Mouse (Mus musculus): ENCODE data around the gene Sema4d. TPM values are rescaled to one million over a fixed set of nuclear protein-coding genes. Genes with fewer than 3 reads are reported as not detected.

Sema4d gene
- total RNA-seq, 1 experiment from 2014 or later = 16.9 TPM

GRCm38 (mm10) chr13:51763019-51763698 is 30.4 kb downstream of the Sema4d start:
- ATAC-seq (replicated peaks in 1 of 2; ENCODE audit: insufficient read depth in 1 of 2, low FRiP score in 2 of 2, low TSS enrichment in 1 of 2, low read depth in 1 of 2, poor library complexity in 2 of 2, severe bottlenecking in 2 of 2) = peak; percentile 6 to 41; a peak in 1 of 4 replicates

- ATAC-seq (replicated peaks in 1 of 2; ENCODE audit: insufficient read depth in 1 of 2, low FRiP score in 2 of 2, low TSS enrichment in 1 of 2, low read depth in 1 of 2, poor library complexity in 2 of 2, severe bottlenecking in 2 of 2) = no peak
Observed at GRCm38 (mm10) chr13:51761186-51761813, 32.2 kb downstream of the Sema4d start.

- ATAC-seq (replicated peaks in 1 of 2; ENCODE audit: insufficient read depth in 1 of 2, low FRiP score in 2 of 2, low TSS enrichment in 1 of 2, low read depth in 1 of 2, poor library complexity in 2 of 2, severe bottlenecking in 2 of 2) = no peak
Observed at GRCm38 (mm10) chr13:51759256-51759987, 34.1 kb downstream of the Sema4d start.

GRCm38 (mm10) chr13:51758428-51758827 is 35.1 kb downstream of the Sema4d start:
- no peak for ATAC-seq (replicated peaks in 1 of 2; ENCODE audit: insufficient read depth in 1 of 2, low FRiP score in 2 of 2, low TSS enrichment in 1 of 2, low read depth in 1 of 2, poor library complexity in 2 of 2, severe bottlenecking in 2 of 2)

GRCm38 (mm10) chr13:51757099-51757498 is 36.4 kb downstream of the Sema4d start:
- no peak for ATAC-seq (replicated peaks in 1 of 2; ENCODE audit: insufficient read depth in 1 of 2, low FRiP score in 2 of 2, low TSS enrichment in 1 of 2, low read depth in 1 of 2, poor library complexity in 2 of 2, severe bottlenecking in 2 of 2)

GRCm38 (mm10) chr13:51756563-51756962 is 37.0 kb downstream of the Sema4d start:
- peak; percentile 78 to 82 for ATAC-seq (replicated peaks in 1 of 2; ENCODE audit: insufficient read depth in 1 of 2, low FRiP score in 2 of 2, low TSS enrichment in 1 of 2, low read depth in 1 of 2, poor library complexity in 2 of 2, severe bottlenecking in 2 of 2)

GRCm38 (mm10) chr13:51756019-51756418 is 37.5 kb downstream of the Sema4d start:
- ATAC-seq (replicated peaks in 1 of 2; ENCODE audit: insufficient read depth in 1 of 2, low FRiP score in 2 of 2, low TSS enrichment in 1 of 2, low read depth in 1 of 2, poor library complexity in 2 of 2, severe bottlenecking in 2 of 2) = no peak

- no peak for ATAC-seq (replicated peaks in 1 of 2; ENCODE audit: insufficient read depth in 1 of 2, low FRiP score in 2 of 2, low TSS enrichment in 1 of 2, low read depth in 1 of 2, poor library complexity in 2 of 2, severe bottlenecking in 2 of 2)
Observed at GRCm38 (mm10) chr13:51755584-51755983, 38.0 kb downstream of the Sema4d start.

GRCm38 (mm10) chr13:51754559-51755126 is 38.9 kb downstream of the Sema4d start:
- no peak for ATAC-seq (replicated peaks in 1 of 2; ENCODE audit: insufficient read depth in 1 of 2, low FRiP score in 2 of 2, low TSS enrichment in 1 of 2, low read depth in 1 of 2, poor library complexity in 2 of 2, severe bottlenecking in 2 of 2)

- ATAC-seq (replicated peaks in 1 of 2; ENCODE audit: insufficient read depth in 1 of 2, low FRiP score in 2 of 2, low TSS enrichment in 1 of 2, low read depth in 1 of 2, poor library complexity in 2 of 2, severe bottlenecking in 2 of 2) = peak; percentile 58 to 59
Observed at GRCm38 (mm10) chr13:51753802-51754444, 39.6 kb downstream of the Sema4d start.

GRCm38 (mm10) chr13:51753168-51753465 is 40.4 kb downstream of the Sema4d start:
- no peak for ATAC-seq (replicated peaks in 1 of 2; ENCODE audit: insufficient read depth in 1 of 2, low FRiP score in 2 of 2, low TSS enrichment in 1 of 2, low read depth in 1 of 2, poor library complexity in 2 of 2, severe bottlenecking in 2 of 2)

GRCm38 (mm10) chr13:51752346-51753167 is 41.0 kb downstream of the Sema4d start:
- ATAC-seq (replicated peaks in 1 of 2; ENCODE audit: insufficient read depth in 1 of 2, low FRiP score in 2 of 2, low TSS enrichment in 1 of 2, low read depth in 1 of 2, poor library complexity in 2 of 2, severe bottlenecking in 2 of 2) = no peak

GRCm38 (mm10) chr13:51749578-51750345 is 43.8 kb downstream of the Sema4d start:
- ATAC-seq (replicated peaks in 1 of 2; ENCODE audit: insufficient read depth in 1 of 2, low FRiP score in 2 of 2, low TSS enrichment in 1 of 2, low read depth in 1 of 2, poor library complexity in 2 of 2, severe bottlenecking in 2 of 2) = no peak

- ATAC-seq (replicated peaks in 1 of 2; ENCODE audit: insufficient read depth in 1 of 2, low FRiP score in 2 of 2, low TSS enrichment in 1 of 2, low read depth in 1 of 2, poor library complexity in 2 of 2, severe bottlenecking in 2 of 2) = peak; percentile 81 to 89
Observed at GRCm38 (mm10) chr13:51748009-51748552, 45.5 kb downstream of the Sema4d start.

- ATAC-seq (replicated peaks in 1 of 2; ENCODE audit: insufficient read depth in 1 of 2, low FRiP score in 2 of 2, low TSS enrichment in 1 of 2, low read depth in 1 of 2, poor library complexity in 2 of 2, severe bottlenecking in 2 of 2) = no peak
Observed at GRCm38 (mm10) chr13:51747069-51747468, 46.5 kb downstream of the Sema4d start.

GRCm38 (mm10) chr13:51745862-51746261 is 47.7 kb downstream of the Sema4d start:
- no peak for ATAC-seq (replicated peaks in 1 of 2; ENCODE audit: insufficient read depth in 1 of 2, low FRiP score in 2 of 2, low TSS enrichment in 1 of 2, low read depth in 1 of 2, poor library complexity in 2 of 2, severe bottlenecking in 2 of 2)

Data from hematopoietic stem cell, adult 5-6 weeks (primary cell).